Mouse (Mus musculus) liver, adult 2 months (tissue): Measurements from ENCODE around the gene Syce3.

ENCODE experiments used
- CTCF ChIP-seq: fragments of 200-500 bp; IDR thresholded peaks from 2 replicates; pipeline ENCODE4 v1.5.1; 2011; ENCODE audit warnings: low read depth, low read length, control low read depth
- POLR2A ChIP-seq: fragments of 200-500 bp; IDR thresholded peaks from 2 replicates; pipeline ENCODE4 v1.6.1; 2011; ENCODE audit warnings: low read length, control low read depth; ENCODE audit not compliant: insufficient read depth; ENCODE audit errors: extremely low read depth

GRCm38 (mm10) chr15:89377938-89378828 lies 32.1 kb downstream of the Syce3 start:
- no peak for TF ChIP-seq POLR2A
- TF ChIP-seq CTCF, result no peak
